Mouse (Mus musculus) embryo, embryonic 11.5 days (tissue): ENCODE measurements around the gene Hhat.

Experiments
- DNase-seq: peaks from one replicate; pipeline ENCODE4 v3.0.0-alpha.2; 2012; ENCODE audit warnings: low read depth, low spot score

The Hhat gene

GRCm38 (mm10) chr1:192651981-192652605 is 118.9 kb downstream of the Hhat start:
- DNase-seq, result no peak

GRCm38 (mm10) chr1:192650586-192650985 is 120.4 kb downstream of the Hhat start:
- DNase-seq, result no peak

- no peak for DNase-seq
Observed at GRCm38 (mm10) chr1:192650023-192650422, 121.0 kb downstream of the Hhat start.

GRCm38 (mm10) chr1:192649233-192649632 is 121.8 kb downstream of the Hhat start:
- no peak for DNase-seq

- peak; percentile 19 for DNase-seq
Observed at GRCm38 (mm10) chr1:192647361-192647760, 123.7 kb downstream of the Hhat start.

- DNase-seq, result no peak
Observed at GRCm38 (mm10) chr1:192642126-192642525, 128.9 kb downstream of the Hhat start.

- DNase-seq, result no peak
Observed at GRCm38 (mm10) chr1:192639175-192639574, 131.8 kb downstream of the Hhat start.

GRCm38 (mm10) chr1:192621843-192622242 is 149.2 kb downstream of the Hhat start:
- no peak for DNase-seq

- DNase-seq, result no peak
Observed at GRCm38 (mm10) chr1:192613271-192613670, 157.8 kb downstream of the Hhat start.

- no peak for DNase-seq
Observed at GRCm38 (mm10) chr1:192611996-192612739, 158.9 kb downstream of the Hhat start.

GRCm38 (mm10) chr1:192606876-192607275 is 164.1 kb downstream of the Hhat start:
- DNase-seq, result no peak

- DNase-seq, result peak; percentile 7
Observed at GRCm38 (mm10) chr1:192604413-192604812, 166.6 kb downstream of the Hhat start.

GRCm38 (mm10) chr1:192603556-192603955 is 167.5 kb downstream of the Hhat start:
- no peak for DNase-seq

- DNase-seq, result no peak
Observed at GRCm38 (mm10) chr1:192601206-192601605, 169.8 kb downstream of the Hhat start.

- DNase-seq, result no peak
Observed at GRCm38 (mm10) chr1:192599746-192600145, 171.3 kb downstream of the Hhat start.

GRCm38 (mm10) chr1:192598380-192598779 is 172.6 kb downstream of the Hhat start:
- peak; percentile 59 for DNase-seq

GRCm38 (mm10) chr1:192595426-192595825 is 175.6 kb downstream of the Hhat start:
- DNase-seq, result no peak

- no peak for DNase-seq
Observed at GRCm38 (mm10) chr1:192593492-192593891, 177.5 kb downstream of the Hhat start.

GRCm38 (mm10) chr1:192587451-192587850 is 183.6 kb downstream of the Hhat start:
- no peak for DNase-seq

- DNase-seq, result no peak
Observed at GRCm38 (mm10) chr1:192585289-192585688, 185.7 kb downstream of the Hhat start.

GRCm38 (mm10) chr1:192582921-192583320 is 188.1 kb downstream of the Hhat start:
- DNase-seq, result no peak

- DNase-seq, result no peak
Observed at GRCm38 (mm10) chr1:192564691-192565090, 206.3 kb downstream of the Hhat start.

GRCm38 (mm10) chr1:192559341-192559740 is 211.7 kb downstream of the Hhat start:
- no peak for DNase-seq
